Mouse (Mus musculus): ENCODE data around the gene Ankrd7. TPM values are rescaled to one million over a fixed set of nuclear protein-coding genes. Genes with fewer than 3 reads are reported as not detected.
A peak's percentile ranks its signal among the peaks of the same experiment; 100 is the strongest.
"Not testable (repeated sequence)": the region's sequence is repeated elsewhere in the genome, so short reads cannot be mapped to it uniquely, and the experiment has no call there.

The Ankrd7 gene
- total RNA-seq (2021): not detected
- long read RNA-seq, experiment 1: 0 reads
- long read RNA-seq, experiment 2: 0 reads

DNA sequence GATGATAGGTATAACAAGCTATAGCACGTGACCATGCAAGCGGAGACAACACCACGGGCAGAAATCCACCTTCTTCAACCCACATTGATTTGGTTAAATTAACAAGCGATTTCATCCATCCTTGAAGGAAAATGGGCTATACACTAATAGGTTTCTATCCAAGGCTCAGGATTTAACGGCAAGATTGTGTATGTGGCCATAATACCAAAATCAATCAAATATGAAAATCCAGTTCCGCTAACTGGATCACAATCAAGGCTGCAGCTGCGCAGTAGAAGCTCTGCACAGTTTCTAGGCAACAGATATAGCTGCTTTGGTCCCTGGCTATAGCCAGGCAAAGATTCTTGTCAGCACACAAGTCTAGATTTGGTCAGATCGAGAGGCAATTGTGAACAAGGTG, at the start of gene Ankrd7:
TSS of gene Ankrd7 (plus strand) at position 301 of the 400 bp plus-strand sequence.
- no peak for DNase-seq

DNA sequence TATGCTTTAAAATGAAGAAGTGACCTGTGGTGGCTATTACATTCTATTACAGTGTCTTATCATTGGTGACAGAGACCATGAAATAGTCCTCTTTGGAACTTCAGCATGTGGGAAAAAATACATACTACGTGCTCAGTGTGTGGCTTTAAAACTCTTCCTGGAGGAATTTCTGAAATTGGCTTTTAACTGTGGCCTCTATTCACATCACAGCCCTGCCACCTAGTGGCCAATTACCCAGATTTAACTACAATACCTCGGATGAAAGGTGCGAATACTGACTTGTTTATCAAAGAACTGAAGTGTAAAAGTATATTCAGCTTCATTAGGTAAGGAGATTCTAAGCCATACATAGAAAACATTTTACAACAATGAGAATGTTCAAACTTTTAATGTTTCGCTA, 46.8 kb upstream of the Ankrd7 start:
- DNase-seq: peak; percentile 48

GRCm38 (mm10) chr6:18820246-18820645, 45.9 kb upstream of the Ankrd7 start:
- no peak for DNase-seq

GRCm38 (mm10) chr6:18822812-18823211, 43.3 kb upstream of the Ankrd7 start:
- no peak for DNase-seq

- no peak for DNase-seq
Observed at GRCm38 (mm10) chr6:18832958-18833357, 33.2 kb upstream of the Ankrd7 start.

DNA sequence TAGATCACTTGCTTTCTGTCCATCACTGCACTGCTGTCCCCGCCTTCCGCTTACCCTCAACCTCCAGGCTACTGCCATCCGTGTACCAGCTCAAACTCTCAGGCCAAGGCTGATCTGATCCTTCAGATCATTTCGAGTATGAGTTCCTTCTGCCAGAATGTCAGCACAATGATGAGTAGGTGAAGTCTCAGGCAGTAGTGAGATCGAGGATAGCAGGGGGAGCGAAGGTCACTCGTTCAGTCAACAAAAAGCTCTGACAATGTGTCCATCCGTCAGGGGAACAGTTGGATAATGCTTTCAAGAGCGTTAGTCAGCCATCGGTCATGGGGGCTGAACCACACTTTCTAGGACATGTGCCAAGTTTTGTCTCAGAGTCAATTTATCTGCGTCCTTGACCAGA, 21.6 kb upstream of the Ankrd7 start:
- not testable (repeated sequence) for DNase-seq

GRCm38 (mm10) chr6:18845571-18845970, 20.5 kb upstream of the Ankrd7 start:
- DNase-seq: not testable (repeated sequence)

GRCm38 (mm10) chr6:18848051-18848701, 17.9 kb upstream of the Ankrd7 start, which contains the start of gene Lsm8:
Gene Lsm8, plus strand, starts transcription at chr6:18848579.
- peak; percentile 98 for DNase-seq

GRCm38 (mm10) chr6:18848702-18849061, 17.4 kb upstream of the Ankrd7 start:
- no peak for DNase-seq

DNA sequence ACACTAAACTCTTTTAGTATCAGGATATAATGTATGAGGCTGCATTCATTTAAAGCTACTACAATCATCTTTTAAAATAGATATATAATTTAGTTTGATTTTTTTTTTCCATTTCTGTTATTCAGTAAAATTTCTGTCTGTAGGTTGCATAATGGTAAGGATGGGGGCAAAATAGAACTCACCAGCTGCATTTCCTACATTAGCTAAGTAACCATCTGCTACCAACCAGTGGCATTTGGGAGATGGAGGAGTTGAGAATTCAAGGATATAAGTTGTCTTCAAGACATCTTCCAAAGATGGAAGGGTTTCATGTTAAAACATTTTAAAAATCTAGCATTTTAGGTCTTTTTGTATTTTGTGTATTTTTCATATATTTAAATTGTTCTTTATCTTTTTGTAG, 10.8 kb upstream of the Ankrd7 start:
- DNase-seq: no peak

DNA sequence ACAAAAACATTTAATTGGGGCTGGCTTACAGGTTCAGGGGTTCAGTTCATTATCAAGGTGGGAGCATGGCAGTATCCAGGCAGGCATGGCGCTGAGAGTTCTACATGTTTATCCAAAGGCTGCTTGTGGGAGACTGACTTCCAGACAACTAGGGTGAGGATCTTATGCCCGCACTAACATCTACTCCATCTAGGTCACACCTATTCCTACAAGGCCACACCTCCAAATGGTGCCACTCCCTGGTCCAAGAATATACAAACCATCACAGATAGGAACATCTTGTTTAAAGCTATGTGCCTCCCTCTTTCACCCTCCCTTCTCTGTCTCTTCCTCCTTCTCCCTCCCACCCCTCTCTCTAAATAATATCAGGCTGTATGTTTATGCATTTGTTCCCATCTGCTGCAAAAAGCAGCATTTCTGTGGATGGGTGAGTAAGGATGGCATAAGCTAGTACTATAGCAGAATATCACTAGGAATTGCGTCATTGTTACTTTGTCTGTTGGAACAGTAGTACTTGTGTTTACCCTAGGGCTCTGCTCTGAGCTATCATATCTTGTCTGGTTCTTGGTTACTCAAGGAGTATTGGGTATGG, 9.5 kb upstream of the Ankrd7 start:
- DNase-seq: no peak

DNA sequence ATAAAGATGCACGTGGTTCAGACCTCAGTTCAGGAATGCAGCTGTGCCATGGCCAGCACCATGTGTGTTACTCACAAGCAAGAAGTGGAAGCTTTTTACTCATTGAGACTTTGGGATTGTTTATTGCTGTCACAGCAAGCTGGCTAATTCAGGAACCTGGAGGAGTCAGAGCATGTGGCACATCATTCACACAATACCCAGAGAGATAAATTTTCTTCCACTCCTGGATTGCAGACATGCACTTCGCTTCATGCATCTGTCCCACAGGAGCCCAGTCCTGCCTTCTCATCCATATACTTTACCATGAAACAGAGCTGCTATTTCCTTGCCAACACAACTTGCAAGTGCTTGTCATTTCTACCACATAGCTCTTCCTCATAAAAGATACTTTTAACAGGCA, 22.9 kb downstream of the Ankrd7 start:
- DNase-seq: no peak

DNA sequence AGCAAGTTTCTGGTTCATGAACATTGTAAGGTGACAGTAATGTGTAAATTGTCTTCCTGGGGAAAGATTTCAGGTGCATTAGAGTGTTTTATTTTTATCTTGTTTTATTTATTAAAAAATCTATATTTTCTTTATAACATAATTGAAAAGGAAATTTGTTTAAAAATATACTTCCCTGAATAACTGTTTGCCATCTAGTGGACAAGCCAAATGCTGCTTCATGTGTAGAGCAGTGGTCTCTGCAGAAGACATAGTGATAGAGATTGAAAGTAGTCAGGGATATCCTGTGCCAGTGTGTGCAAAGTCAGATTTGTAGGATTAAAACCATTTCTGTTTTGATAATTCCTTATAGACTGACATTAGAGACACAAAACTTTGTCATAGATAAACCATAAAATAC, 28.0 kb downstream of the Ankrd7 start:
- no peak for DNase-seq

- DNase-seq: no peak
Observed at GRCm38 (mm10) chr6:18907173-18907572, 41.1 kb downstream of the Ankrd7 start.

- DNase-seq: no peak
Observed at GRCm38 (mm10) chr6:18913179-18913578, 47.1 kb downstream of the Ankrd7 start.

GRCm38 (mm10) chr6:18916021-18916420, 49.9 kb downstream of the Ankrd7 start:
- no peak for DNase-seq

- no peak for DNase-seq
Observed at GRCm38 (mm10) chr6:18916471-18916870, 50.4 kb downstream of the Ankrd7 start.

Other genes starting within 250 kb of the Ankrd7 start
- gene Lsm8, start 17.7 kb upstream of the Ankrd7 start, total RNA-seq (2021): 10 to 100 TPM; 20.0 to 20.8 TPM

Data from gastrocnemius, postnatal 10 days (tissue).